Mouse (Mus musculus): ENCODE results near the gene Tstd1.

DNA sequence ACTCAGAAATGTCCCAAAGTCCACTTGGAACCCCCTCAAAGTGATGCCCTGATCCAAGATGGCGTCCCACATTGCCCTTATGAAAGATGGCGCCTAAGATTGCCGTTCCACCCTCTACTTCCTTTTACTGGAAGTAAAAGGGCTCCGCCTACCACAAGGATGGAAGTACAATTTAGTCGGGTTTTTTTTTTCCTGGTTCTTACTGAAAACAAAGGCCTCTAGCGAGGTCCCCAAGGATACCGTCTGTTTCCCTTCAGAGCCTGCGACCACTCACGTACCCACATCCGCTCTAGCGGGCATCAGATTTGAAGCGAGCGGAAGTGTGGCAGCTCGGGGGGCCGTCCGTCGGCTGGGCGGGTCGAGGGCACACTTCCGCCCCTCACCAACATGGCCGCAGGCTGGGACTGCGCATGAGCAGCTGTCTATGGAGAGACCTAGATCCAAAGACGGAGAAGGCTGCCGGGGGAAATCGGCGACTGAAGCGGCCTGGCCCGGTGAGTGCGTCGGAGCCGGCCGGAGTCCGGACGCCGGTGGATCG lies 7.7 kb upstream of the Tstd1 start, which contains the start of gene Usf1:
- TF ChIP-seq EP300 (IDR thresholded peaks at IDR 0.05) (peak; percentile 80), CTCF (IDR thresholded peaks at IDR 0.05) (peak; percentile 21; the same call in 1 of the 2 replicates)

Measured in lung, postnatal 0 days (tissue).